Mouse (Mus musculus) CD4-positive helper T cell, adult 2 months (primary cell): ENCODE results near the gene Tnip1.

Source experiments
- DNase-seq: peaks from one replicate; pipeline ENCODE4 v3.0.0-alpha.2; 2012; ENCODE audit warnings: low read depth, missing footprints, low spot score

The Tnip1 gene

DNA sequence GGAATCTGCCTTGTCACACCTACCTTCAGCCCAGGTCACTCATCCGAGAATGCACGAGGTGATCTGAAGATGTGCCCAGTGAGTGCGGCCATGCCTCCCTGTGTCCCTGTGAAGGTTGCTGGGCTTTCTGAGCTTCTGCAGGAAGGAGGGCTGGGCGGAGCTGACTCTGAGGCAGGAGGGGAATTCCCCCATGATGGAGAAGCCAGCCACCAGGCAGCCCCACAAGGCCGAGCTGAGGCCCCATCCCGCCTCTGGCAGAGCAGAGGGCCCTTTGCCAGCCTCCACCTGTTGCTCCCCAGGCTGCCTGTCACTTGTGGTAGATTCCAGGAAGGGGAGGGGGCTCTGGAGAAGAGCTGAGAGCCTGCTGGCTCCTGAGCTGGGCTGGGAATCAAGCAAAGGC, at the start of gene Tnip1:
Gene Tnip1, minus strand, starts transcription at position 108 of the 400 bp plus-strand sequence.
- DNase-seq: peak; percentile 85

DNA sequence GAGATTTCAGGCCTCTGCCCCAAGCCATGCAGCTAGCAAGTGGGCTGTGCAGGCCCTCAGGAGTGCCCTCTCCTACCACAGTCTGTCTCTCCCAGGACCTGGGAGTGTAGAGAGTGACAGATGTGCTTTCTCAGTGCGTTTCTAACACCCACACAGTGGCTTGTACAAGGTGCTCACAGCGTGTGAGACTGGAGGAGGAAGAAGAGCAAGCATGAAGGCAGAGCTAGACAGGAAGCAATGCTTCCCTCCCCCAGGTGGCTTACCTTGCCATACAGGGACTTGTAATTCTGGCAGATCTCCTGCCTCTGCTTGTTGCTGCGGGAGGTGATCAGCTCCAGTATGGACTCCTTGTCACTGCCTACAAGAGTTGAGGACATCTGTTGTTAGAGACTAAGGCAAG, 48.7 kb upstream of the Tnip1 start:
- DNase-seq: peak; percentile 29

DNA sequence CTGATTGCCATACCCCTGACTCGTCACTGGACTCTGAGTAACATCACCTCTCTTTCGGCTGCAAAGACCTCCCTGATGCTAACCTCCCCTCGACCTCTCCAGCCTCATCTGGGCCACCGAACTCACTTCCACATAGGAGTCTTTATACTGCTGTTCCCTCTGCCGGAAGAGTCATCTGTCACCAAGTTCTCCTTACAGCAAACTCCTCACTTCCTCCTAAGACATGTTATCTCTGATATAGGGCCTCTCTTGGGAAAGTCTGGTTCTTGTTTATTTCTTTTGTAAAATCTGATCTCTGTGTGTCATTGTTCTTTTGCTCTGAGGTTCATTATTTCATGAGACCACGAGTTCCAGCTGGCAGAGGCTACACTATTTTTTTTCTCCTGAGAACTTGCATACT, 45.5 kb upstream of the Tnip1 start:
- no peak for DNase-seq

DNA sequence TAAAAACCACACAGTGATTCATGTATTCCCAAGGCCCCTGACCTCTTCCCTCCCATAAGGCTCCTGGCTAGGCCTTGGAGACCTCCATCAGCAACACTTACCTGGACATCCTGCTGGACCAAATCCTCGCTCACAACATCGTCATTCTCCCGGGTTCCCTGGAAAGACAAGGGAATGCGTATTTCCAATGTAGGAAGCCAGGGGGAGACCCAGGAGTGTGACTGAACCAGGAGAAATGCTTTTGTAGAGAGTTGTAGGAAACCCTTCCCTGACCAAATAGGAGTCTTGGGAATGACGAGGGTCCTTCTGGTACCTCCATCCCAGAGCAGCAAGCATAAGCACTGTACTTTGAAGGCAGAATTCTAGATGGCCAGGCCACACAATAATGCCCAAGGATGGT, 43.0 kb upstream of the Tnip1 start:
- DNase-seq: no peak

DNA sequence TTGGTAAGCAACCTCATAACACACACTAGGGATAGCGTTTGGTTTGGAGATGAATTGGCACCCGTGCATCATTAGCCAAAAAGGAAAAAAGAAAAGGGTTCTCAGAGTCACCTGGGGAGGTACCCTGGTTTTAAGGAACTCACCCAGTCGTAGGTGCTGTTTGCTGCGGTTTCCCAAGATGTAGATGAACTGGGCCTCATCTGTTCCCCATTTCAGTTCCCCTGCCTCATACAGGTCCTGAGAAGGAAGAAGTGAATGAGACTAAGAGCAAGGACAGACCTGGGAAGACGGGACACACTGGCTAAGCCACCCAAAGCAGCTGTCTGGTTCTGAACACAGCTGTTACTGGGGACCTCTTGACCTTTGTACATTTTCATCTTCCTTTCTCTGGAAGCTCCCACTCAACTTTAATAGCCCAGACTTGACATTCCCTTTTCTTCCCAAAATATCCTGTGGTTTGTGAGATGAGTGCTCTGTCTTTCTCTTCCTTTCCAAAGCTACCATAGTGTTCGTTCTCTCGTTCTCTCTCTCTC, 42.3 kb upstream of the Tnip1 start:
- no peak for DNase-seq

DNA sequence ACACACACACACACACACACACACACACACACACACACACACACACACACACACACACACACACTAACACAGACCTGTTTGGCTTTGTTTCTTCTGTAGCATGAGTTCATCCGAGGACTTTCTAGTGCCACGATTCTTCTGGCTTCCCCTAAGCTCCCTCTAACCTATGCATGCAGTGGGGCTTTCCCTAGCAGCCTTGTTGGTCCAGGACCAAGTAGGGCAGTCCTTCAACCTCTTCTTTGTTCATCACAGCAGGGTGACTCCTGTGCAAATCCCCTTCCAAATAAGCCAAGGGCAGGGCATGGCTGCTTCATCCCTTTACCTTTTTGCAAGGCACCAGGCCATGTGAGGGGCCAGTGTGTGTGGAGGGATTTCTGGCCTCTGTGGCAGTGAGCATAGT, 36.0 kb upstream of the Tnip1 start:
- no peak for DNase-seq

DNA sequence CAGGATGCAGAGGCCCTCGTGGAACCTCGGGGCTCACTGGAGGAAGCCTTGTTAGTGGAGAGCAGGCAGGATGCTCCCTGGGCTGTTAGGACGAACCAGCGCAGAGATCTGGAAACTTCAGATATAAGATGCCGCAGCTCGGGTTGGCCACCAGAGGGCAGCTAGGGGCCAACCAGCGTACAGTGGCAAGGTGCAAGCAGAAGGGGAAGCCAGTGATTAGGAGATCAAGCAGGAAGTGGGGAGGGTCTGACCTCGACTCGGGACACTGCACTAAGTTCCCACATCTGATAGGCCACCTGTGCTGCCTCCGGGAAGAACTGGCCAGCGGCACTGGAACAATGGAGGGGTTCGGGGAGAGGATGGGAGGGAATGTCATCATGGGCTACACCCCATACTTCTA, 35.6 kb upstream of the Tnip1 start:
- peak; percentile 83 for DNase-seq

DNA sequence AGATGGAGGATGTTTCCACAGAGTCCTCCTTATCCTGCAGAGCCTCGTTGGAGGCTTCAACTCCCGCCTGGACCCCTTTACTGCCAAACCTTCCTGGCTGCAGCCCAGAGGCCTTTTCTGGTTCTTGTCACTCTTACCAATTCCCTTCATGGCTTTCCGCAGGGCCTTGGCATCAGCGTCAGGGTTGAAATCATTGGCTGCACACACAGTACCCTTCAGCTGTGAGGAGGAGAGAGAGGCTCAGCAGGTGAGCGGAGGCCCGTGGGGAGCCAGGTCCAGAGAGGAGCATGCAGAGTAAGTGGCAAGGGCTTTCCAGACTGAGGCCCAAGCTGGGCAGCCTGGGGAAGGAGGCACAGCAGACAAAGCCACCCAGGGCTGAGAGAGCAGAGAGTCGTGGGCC, 33.5 kb upstream of the Tnip1 start:
- DNase-seq: no peak

DNA sequence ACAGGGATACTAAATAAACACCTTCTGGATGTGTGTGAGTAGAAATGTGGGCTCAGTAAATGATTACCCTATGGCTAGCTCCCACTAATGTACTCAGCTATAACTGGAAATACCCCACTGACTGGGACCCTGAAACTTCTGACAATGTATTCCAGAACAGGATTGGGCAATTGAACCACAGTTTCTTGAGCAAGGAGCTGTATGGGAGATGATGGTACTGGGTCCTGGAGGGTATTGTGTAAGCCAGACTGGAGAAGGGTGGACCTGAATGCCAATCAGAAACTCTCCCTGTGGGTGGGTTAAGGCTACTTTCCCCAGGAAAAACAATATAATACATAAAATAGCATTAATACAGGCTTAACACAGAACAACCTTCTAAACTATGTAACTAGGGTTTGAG, 27.2 kb upstream of the Tnip1 start:
- DNase-seq: no peak

DNA sequence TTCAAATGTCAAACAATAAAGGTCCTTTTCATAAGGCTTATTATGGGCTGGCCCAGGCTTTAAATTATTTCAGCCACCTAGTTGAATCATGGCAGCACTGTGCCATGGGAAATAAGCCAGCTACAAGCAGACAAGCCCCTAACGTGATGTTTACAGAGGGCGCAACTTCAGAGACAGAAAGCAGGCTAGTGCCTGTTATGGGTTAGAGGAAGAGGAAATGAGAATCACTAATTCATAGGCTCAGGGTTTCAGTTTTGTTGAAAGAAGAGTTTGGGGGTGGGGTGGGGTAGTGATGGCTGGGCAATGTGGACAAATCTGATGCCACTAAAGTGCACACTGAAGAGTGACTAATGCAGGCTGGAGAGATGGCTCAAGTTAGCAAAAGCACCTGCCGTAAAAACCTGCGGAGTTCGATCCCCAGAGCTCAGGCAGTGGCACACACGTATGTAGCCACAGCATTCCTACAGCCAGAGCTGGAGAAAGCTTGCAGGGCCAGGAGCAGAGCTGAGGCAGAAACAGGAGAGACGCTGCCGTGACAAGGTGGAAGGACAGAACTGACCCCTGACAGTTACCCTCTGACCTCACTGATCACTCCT, 26.1 kb upstream of the Tnip1 start:
- no peak for DNase-seq

DNA sequence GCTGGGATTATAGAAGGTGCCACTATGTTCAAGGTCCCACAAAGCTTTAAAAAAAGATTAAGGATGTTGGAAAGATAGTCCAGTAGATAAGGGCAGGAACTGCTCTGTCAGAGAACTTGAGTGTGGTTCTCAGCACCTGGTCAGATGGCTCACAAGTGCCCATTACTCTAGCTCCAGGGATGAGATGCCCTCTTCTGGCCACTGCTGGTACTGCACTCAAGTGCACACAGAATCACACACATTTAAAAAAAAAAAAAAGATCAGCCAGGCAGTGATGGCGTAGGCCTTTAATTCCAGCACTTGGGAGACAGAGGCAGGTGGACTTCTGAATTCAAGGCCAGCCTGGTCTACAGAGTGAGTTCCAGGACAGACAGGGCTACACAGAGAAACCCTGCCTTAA, 25.3 kb upstream of the Tnip1 start:
- DNase-seq: peak; percentile 61

DNA sequence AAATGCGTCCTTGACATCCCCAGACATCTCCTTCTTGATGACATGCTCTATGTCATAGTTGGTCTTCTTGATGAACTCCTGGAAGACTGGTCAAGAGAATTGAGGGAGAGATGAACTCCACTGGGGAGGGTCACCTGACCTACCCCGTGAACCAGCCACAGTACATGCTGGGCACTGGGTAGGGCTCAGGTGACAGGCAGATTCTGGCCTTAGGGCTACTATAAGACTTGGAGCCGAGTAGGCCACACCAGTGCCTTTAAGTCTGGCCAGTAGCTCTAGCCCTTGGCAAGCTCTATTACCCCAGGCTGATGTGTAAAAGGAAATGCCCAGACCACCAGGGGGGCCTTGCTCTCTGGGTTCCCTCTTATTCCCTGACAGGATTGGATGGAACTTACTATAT, 22.4 kb upstream of the Tnip1 start:
- DNase-seq: no peak

DNA sequence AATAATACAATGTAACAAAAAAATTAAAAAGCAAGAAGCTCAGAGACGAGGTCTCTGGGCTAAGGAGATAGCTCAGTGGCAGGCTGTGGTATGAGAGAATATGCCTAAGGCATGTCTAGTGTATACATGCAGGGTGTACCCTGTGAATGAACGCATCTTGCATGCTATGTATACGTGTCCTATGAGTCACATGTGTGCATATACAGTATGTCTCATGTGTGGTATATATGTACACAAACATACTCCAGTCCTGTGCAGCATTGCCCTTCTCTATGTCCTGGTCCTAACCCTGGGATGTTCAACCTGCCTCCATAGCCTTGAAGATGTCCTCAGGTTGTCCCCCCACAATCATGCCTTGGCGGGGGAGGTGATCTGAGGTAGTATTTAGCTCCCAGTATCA, 21.9 kb upstream of the Tnip1 start:
- no peak for DNase-seq

DNA sequence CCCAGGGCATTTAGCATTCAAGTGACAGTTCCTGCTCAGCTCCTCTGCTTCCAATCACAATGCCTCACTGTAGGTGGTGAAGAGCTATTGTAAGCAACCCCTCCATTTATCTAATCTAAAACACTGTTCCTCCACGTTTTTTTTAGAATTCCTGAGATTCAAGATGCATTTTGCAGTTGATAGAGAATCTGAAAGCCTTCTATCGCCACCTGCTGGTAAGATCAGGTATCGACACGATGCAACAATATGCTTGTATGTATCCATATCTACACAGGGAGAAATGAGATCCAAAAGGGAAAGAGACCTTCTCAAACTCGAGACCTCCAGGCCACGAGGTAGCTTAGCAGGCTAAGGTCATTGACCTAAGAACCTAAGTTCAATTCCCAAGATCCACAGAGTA, 21.4 kb upstream of the Tnip1 start:
- DNase-seq: peak; percentile 76

DNA sequence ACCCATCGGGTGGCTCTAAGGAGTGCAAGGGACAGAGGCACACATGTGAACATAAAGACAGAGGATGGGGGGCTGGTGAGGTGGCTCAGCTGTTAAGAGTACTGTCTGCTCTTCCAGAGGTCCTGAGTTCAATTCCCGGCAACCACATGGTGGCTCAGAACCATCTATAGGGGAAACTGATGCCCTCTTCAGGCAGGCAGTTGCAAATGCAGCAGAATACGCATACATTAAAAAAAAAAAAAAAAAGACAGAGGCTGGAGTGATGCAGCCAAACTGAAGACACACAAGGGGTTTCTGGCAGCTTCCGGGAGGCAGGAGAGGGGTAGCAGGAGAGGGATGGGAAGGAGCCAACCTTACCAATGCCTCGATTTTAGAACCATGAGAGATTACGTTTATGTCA, 19.8 kb upstream of the Tnip1 start:
- DNase-seq: no peak

DNA sequence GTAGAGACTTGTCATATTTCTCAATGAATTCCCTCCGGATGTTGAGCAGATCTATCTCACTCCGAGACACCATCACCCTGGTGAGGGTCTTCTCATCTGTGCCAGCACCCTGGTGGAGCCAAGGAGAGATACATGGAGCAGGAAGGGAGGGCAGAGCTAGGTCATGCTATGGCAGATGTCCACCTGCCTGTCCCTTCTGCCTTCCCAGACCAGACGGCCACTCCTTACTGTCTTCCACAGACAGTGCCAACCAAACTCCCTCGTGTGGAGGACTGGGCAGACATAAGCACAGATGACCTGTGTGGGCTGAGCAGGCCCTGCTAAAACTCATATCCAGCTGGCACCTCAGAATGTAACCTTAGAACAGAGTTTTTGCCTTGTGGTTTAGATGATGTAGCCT, 18.9 kb upstream of the Tnip1 start:
- no peak for DNase-seq

DNA sequence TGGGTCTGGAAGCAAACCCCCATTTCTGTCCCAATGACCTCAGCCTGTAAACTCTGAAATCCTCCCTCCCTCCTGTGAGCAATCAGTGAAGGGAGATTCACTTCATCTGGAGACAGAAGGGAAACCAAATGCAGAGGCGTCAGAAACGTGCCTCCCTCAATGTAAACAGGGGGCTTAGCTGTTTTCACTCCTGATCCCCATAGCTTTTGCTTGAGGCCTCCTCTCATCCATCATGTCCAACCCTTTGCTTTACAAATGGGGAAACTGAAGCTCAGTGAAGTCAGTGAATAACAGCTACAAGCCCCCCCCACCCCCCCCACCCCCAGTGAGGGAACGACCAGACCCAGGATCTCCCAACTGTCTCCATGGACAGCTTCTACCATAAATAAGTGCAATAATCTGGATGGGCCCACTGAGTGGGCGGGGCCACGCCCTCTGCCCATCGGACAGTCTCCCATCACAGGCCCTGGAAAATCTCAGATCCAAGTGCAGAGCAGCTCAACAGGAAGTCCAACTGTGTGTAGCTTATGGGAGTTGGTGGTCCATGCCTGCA, 14.7 kb upstream of the Tnip1 start:
- DNase-seq: no peak

DNA sequence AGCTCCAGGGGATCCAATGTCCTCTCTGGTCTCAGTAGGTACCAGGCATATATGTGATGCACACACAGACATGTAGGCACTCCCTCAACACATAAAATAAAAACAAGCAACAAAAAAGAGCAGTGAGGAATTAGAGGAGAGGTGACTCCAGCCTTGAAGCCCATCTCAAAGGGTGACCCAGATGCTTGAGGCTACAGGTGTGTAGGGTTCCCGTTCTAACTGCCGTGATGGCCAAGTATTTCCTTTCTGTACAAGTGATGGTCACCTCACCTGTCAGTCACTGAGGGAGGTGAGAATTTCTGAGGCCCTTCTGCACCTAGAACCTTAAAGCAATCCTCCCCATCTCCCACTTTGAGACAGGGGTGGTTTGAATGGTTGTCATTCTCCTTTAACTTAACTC, 13.6 kb upstream of the Tnip1 start:
- no peak for DNase-seq

DNA sequence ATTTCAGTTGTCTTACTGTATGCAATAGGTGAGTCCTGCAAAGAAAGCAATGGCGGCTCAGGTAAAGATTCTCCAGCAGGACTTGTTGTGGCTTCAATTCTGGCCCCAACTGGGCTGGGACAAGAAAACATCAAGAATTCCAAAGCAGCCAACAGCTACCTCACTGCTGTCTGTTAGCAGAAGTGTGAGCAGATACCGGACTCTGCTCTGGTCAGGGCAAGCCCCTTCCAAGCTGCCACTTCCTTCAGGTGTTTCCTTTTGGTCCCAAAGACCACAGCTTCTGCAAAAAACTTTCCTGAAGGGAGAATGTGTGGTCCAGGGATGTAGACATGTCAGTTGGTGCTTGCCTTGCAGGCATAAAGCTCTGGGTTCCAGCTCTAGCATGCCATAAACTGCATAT, 13.0 kb upstream of the Tnip1 start:
- no peak for DNase-seq

DNA sequence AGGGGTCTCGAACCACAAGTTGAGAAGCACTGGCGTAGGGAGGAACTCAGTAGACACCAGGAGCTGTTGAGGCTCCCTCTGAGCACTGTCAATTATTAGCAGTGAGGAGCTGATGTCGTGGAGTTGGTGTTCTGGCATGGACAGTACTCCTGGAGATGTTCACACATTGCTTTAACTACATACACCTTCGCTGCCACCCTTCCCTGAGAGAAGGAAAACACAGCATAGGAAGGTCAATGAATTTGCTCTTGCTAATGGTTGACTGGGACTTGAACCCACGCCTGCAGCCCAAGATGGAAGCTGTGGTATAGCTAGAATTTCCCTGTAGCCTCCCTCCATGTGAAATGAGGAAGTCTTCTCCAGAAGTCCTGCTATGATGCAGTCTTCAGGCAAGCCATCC, 12.6 kb upstream of the Tnip1 start:
- DNase-seq: no peak

DNA sequence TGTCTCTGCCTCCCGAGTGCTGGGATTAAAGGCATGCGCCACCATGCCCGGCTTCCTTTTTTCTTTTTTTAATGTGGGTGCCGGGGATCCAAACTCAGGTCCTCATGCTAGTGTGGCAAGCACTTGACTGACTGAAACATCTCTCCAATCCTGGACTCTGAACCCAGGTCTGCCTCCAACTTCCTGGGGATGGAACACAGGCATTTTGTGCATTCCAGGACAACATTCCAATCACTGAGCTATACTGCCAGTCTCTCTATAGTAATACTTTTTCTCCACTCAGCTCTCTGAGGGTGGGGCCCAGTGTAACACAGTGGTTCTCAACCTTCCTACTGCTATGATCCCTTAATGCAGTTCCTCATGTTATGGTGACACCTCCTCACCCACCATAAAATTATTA, 11.9 kb upstream of the Tnip1 start:
- no peak for DNase-seq

DNA sequence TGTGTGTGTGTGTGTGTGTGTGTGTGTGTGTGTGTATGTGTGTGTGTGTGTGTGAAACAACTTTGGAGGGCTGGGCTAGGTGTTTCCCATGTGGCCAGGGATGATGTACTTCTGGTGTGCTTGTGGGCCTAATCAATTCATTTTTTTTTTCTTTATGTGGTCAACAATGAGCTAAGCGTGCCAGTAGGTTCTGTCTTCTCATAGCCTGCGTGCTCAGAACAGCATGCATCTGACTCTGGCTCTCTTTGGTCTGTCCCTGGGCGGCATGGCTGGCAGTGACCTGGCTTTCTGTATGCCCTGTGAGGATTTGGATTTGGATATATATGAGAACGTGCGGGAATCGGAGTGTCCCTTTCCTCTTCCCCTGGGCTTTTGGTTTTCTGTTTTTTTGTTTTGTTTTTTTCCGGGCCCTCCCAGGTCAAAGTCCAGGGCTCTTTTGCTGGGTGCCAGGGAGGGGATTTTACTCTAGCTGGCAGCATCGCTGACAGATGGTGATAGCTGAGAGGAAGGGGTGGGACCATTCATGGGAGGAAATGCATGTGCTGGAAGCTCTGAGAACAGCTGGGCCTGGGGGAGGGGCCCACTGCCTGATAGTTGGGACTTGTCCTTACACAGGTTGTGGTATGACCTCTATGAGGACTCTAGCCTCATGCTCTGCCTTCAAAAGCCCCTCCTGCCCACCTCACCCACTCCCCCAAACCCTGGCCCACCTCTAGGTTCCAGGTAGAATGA, 10.9 kb upstream of the Tnip1 start:
- DNase-seq: peak; percentile 84

DNA sequence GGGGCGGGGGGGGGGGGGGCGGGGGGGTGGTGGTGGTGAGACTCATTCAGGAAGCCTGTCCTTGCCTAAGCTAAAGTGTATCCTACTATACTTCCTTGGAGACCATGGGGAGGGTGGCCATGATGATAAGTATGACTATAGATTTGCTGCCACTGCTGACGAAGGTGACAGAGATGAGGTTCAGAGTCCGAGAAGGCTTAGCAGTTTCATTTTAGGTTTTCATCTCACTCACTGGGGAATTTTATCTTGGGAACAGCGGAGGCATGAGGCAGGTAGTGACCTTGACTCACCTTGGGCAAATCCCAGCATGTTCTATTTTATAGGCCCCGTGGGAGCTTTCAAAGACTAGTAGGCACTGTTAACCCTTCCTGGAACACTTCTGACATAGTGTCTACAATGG, 10.1 kb upstream of the Tnip1 start:
- DNase-seq: peak; percentile 58
